Comparison of ENCODE assay signal across 11 mouse cellular contexts in genomic region chr7:78598147-78598546, GRCm38 (mm10).
DNase-seq lines count a peak whose midpoint lies in the region; ATAC-seq and TF ChIP-seq lines count a peak whose summit lies in the region.
"Had no signal": no experiment of that assay in that cellular context is flagged by ENCODE, and none has a peak within 500 bp of the region (broad histone marks: within the 10 kb centered on the region; RNA-seq: fewer than 3 reads in every experiment).

No protein-coding gene starts in this region.

- no peak for TF ChIP-seq CTCF in heart, postnatal 0 days (IDR thresholded peaks at IDR 0.05; ENCODE audit: low read depth)
- TF ChIP-seq CTCF in brain, embryonic 14.5 days (IDR thresholded peaks at IDR 0.05; ENCODE audit: borderline replicate concordance, extremely low read depth, insufficient read depth, insufficient read length) = no peak
- TF ChIP-seq CTCF in hindbrain, postnatal 0 days (IDR thresholded peaks at IDR 0.05; ENCODE audit: low read depth) = no peak

- TF ChIP-seq EP300 in heart, postnatal 0 days (IDR thresholded peaks at IDR 0.05; ENCODE audit: low read depth) = no peak

- ATAC-seq in heart, postnatal 0 days (ENCODE audit: insufficient read depth, low read depth) = no peak
- no peak for ATAC-seq in hindbrain, postnatal 0 days

- H3K27ac ChIP-seq in heart, postnatal 0 days (ENCODE audit: low read depth) = no peak overlapping the region
- H3K27ac ChIP-seq in hindbrain, postnatal 0 days = no peak overlapping the region

- H3K4me1 ChIP-seq in heart, postnatal 0 days (ENCODE audit: control insufficient read depth, insufficient read depth) = no peaks in the 10 kb centered on the region
- H3K4me1 ChIP-seq in hindbrain, postnatal 0 days (ENCODE audit: insufficient read depth, low read length) = peaks cover 8% of the 10 kb centered on the region

- peak overlapping the region; percentile 28; the same call in 1 of the 2 replicates for H3K4me2 ChIP-seq in heart, postnatal 0 days (ENCODE audit: low read depth, low read length)
- H3K4me2 ChIP-seq in hindbrain, postnatal 0 days (ENCODE audit: low read depth, low read length) = 0 out of 2 replicates have a peak overlapping the region, but pooled peaks have one; percentile 3

- no peak for TF ChIP-seq POLR2A in brain, embryonic 14.5 days (IDR thresholded peaks at IDR 0.05; ENCODE audit: borderline replicate concordance, extremely low read depth, insufficient read depth, insufficient read length, poor library complexity, severe bottlenecking)

- H3K9ac ChIP-seq in heart, postnatal 0 days (replicated peaks; ENCODE audit: low read depth, low read length) = no peak overlapping the region
- no peak overlapping the region for H3K9ac ChIP-seq in hindbrain, postnatal 0 days (replicated peaks; ENCODE audit: low read length)

- peaks cover 18% of the 10 kb centered on the region; the same call in 1 of the 2 replicates for H3K27me3 ChIP-seq in heart, postnatal 0 days (ENCODE audit: control insufficient read depth, insufficient read depth, low read length)
- H3K27me3 ChIP-seq in hindbrain, postnatal 0 days (ENCODE audit: insufficient read depth, low read length) = no peaks in the 10 kb centered on the region; the same call in 1 of the 2 replicates

- H3K4me3 ChIP-seq in heart, postnatal 0 days (ENCODE audit: low read depth, low read length) = no peak overlapping the region
- no peak overlapping the region for H3K4me3 ChIP-seq in hindbrain, postnatal 0 days (ENCODE audit: low read length)

- DNase-seq in heart, postnatal 0 days (ENCODE audit: low spot score) = no peak
- no peak for DNase-seq in heart, postnatal 14 days
- peak; percentile 83 for DNase-seq in brain, embryonic 14.5 days (ENCODE audit: low read depth)
- DNase-seq in hindbrain, postnatal 0 days (ENCODE audit: low spot score) = peak; percentile 33
- peak; percentile 73 for DNase-seq in thymus, postnatal 0 days (ENCODE audit: low spot score)
- no peak for DNase-seq in cerebellum, postnatal 25 days
- no peak for DNase-seq in urinary bladder, postnatal 14 days (ENCODE audit: low spot score)
- no peak for DNase-seq in kidney, postnatal 10 days
- DNase-seq: gastrocnemius, postnatal 14 days; heart, postnatal 10 days; lung, postnatal 14 days had no signal

- no peaks in the 10 kb centered on the region for H3K9me3 ChIP-seq in heart, postnatal 0 days (replicated peaks; ENCODE audit: control insufficient read depth, low read length)
- no peaks in the 10 kb centered on the region for H3K9me3 ChIP-seq in hindbrain, postnatal 0 days (ENCODE audit: low read length)

- 28% methylated on average over 12 of the region's 12 CpGs for WGBS in heart, postnatal 0 days
- 28% methylated on average over 12 of the region's 12 CpGs for WGBS in hindbrain, postnatal 0 days

- intact Hi-C loops in heart, postnatal 14 days (cut with DNase I) = loop anchor here (10.0 kb wide), 1 partner anchor 1463 kb away; no protein-coding TSS in a partner anchor

- H3K36me3 ChIP-seq in heart, postnatal 0 days (replicated peaks; ENCODE audit: control insufficient read depth, insufficient read depth, low read length) = no peaks in the 10 kb centered on the region
- H3K36me3 ChIP-seq in hindbrain, postnatal 0 days (ENCODE audit: insufficient read depth, low read length) = no peaks in the 10 kb centered on the region

Comparison
In these comparisons a context has a peak if more than half of its experiments do, and no peak if none do; other contexts are left out.
1. DNase-seq: peak in brain, embryonic 14.5 days (single experiment), hindbrain, postnatal 0 days (single experiment) and thymus, postnatal 0 days (single experiment); none in heart, postnatal 0 days (single experiment), heart, postnatal 14 days (0 of 2), cerebellum, postnatal 25 days (0 of 2), urinary bladder, postnatal 14 days (single experiment) and kidney, postnatal 10 days (single experiment).